8 mouse cellular contexts compared by ENCODE assay signal in genomic region chr14:124669739-124670138, GRCm38 (mm10). TPM values are rescaled to one million over a fixed set of nuclear protein-coding genes. Genes with fewer than 3 reads are reported as not detected.
DNase-seq lines count a peak whose midpoint lies in the region; ATAC-seq and TF ChIP-seq lines count a peak whose summit lies in the region.

No protein-coding gene starts in this region.

- TF ChIP-seq POLR2A in heart, adult 2 months (IDR thresholded peaks at IDR 0.05; ENCODE audit: insufficient read depth, low read depth, low read length), result no peak

- no peaks in the 10 kb centered on the region for H3K36me3 ChIP-seq in embryonic facial prominence, embryonic 15.5 days
- no peaks in the 10 kb centered on the region for H3K36me3 ChIP-seq in neural tube, embryonic 15.5 days
- no peaks in the 10 kb centered on the region for H3K36me3 ChIP-seq in heart, adult 2 months (ENCODE audit: control insufficient read depth, insufficient read depth, low read length)

- DNase-seq in adrenal gland, postnatal 14 days, result peak; percentile 27
- no peak for DNase-seq in adrenal gland, postnatal 4 days (ENCODE audit: low spot score in 2 of 2)
- DNase-seq in MN1 (ENCODE audit: low spot score), result peak; percentile 16
- DNase-seq in layer of hippocampus, adult 8-10 months (ENCODE audit: low spot score in 2 of 2), result peak; percentile 39 to 42
- no peak for DNase-seq in ovary, postnatal 14 days (ENCODE audit: low spot score)
- no peak for DNase-seq in heart, adult 2 months

- no peak overlapping the region for H3K4me3 ChIP-seq in embryonic facial prominence, embryonic 15.5 days (replicated peaks)
- H3K4me3 ChIP-seq in neural tube, embryonic 15.5 days (replicated peaks), result no peak overlapping the region
- no peak overlapping the region for H3K4me3 ChIP-seq in heart, adult 2 months

- peaks cover 4% of the 10 kb centered on the region for H3K27me3 ChIP-seq in embryonic facial prominence, embryonic 15.5 days
- H3K27me3 ChIP-seq in neural tube, embryonic 15.5 days (replicated peaks), result no peaks in the 10 kb centered on the region
- no peaks in the 10 kb centered on the region for H3K27me3 ChIP-seq in heart, adult 2 months (ENCODE audit: control insufficient read depth, insufficient read depth, low read length)

- 18% methylated on average over 7 of the region's 7 CpGs for WGBS in embryonic facial prominence, embryonic 15.5 days
- WGBS in neural tube, embryonic 15.5 days, result 3% methylated on average over 7 of the region's 7 CpGs
- 49% methylated on average over 7 of the region's 7 CpGs for WGBS in heart, adult 2 months

- intact Hi-C loops in heart, adult 2 months (cut with DNase I), result loop anchor here (10.0 kb wide), 1 partner anchor 255 kb away; no protein-coding TSS in a partner anchor

- no peak overlapping the region for H3K27ac ChIP-seq in embryonic facial prominence, embryonic 15.5 days (replicated peaks)
- H3K27ac ChIP-seq in neural tube, embryonic 15.5 days (replicated peaks), result peak overlapping the region; percentile 45; the same call in 1 of the 2 replicates
- H3K27ac ChIP-seq in heart, adult 2 months, result no peak overlapping the region

- no peak overlapping the region for H3K4me2 ChIP-seq in embryonic facial prominence, embryonic 15.5 days (replicated peaks)
- H3K4me2 ChIP-seq in neural tube, embryonic 15.5 days, result no peak overlapping the region

- H3K79me2 ChIP-seq in heart, adult 2 months (replicated peaks; ENCODE audit: control insufficient read depth, insufficient read depth, low read length), result no peaks in the 10 kb centered on the region

- no peak for TF ChIP-seq EP300 in heart, adult 2 months (IDR thresholded peaks at IDR 0.05; ENCODE audit: insufficient read depth, low read depth, low read length)

- 0 out of 2 replicates have a peak, but pooled peaks have one; percentile 47 for ATAC-seq in embryonic facial prominence, embryonic 15.5 days (ENCODE audit: insufficient number of reproducible peaks, low FRiP score, low TSS enrichment, low read depth)
- ATAC-seq in neural tube, embryonic 15.5 days (ENCODE audit: low FRiP score), result peak; percentile 88

- no peaks in the 10 kb centered on the region for H3K9me3 ChIP-seq in embryonic facial prominence, embryonic 15.5 days (replicated peaks)
- no peaks in the 10 kb centered on the region for H3K9me3 ChIP-seq in neural tube, embryonic 15.5 days (replicated peaks)

- TF ChIP-seq CTCF in heart, adult 2 months (IDR thresholded peaks at IDR 0.05), result no peak

- peaks cover 3% of the 10 kb centered on the region; the same call in 1 of the 2 replicates for H3K4me1 ChIP-seq in embryonic facial prominence, embryonic 15.5 days
- H3K4me1 ChIP-seq in neural tube, embryonic 15.5 days, result peaks cover 15% of the 10 kb centered on the region
- no peaks in the 10 kb centered on the region for H3K4me1 ChIP-seq in heart, adult 2 months (ENCODE audit: control insufficient read depth, insufficient read depth, low read length)

- no peak overlapping the region for H3K9ac ChIP-seq in embryonic facial prominence, embryonic 15.5 days
- H3K9ac ChIP-seq in neural tube, embryonic 15.5 days (replicated peaks), result no peak overlapping the region
- no peak overlapping the region for H3K9ac ChIP-seq in heart, adult 2 months (ENCODE audit: low read depth, low read length)

RNA-seq across cellular contexts. Expression of gene Fgf14, which starts 7.2 kb away (rescaled TPM):
- 0.85 and 1.6 TPM in 2 replicates for total RNA-seq in adrenal gland, postnatal 14 days (2021)
- total RNA-seq in adrenal gland, postnatal 4 days (2021), result 1 to 10 TPM; 1.9 to 2.4 TPM
- 0.83 and 1.3 TPM in 2 replicates for polyA plus RNA-seq in embryonic facial prominence, embryonic 15.5 days (2015; fragmentation: Nextera tagmentation; extraction: Ambion mirVana)
- 10 to 100 TPM; 34.3 to 40.2 (median 36.7) TPM for total RNA-seq in layer of hippocampus, adult 8-10 months (2022)
- polyA plus RNA-seq in neural tube, embryonic 15.5 days (2015; fragmentation: Nextera tagmentation; extraction: Ambion mirVana), result 32.4 and 33.4 TPM in 2 replicates
- 1 to 10 TPM; 1.5 to 2.3 TPM for total RNA-seq in heart, adult 2 months (2021)
- 0.45 and 1.2 TPM in 2 replicates for polyA plus RNA-seq in heart, adult 2 months (2012; rRNA removed)

Comparison
In these comparisons a context has a peak if more than half of its experiments do, and no peak if none do; other contexts are left out.
1. DNase-seq: peak in adrenal gland, postnatal 14 days (single experiment), MN1 (single experiment) and layer of hippocampus, adult 8-10 months (2 of 2); none in adrenal gland, postnatal 4 days (0 of 2), ovary, postnatal 14 days (single experiment) and heart, adult 2 months (0 of 2).
2. RNA of gene Fgf14, which starts 7.2 kb away (total RNA-seq): 34.3 to 40.2 TPM in layer of hippocampus, adult 8-10 months; 1.9 to 2.4 TPM in adrenal gland, postnatal 4 days, 1.5 to 2.3 TPM in heart, adult 2 months and 0.85 to 1.6 TPM in adrenal gland, postnatal 14 days; every median in the first group is over 10 times any median in the second.